Mouse (Mus musculus): ENCODE data around the gene 4921501E09Rik. TPM values are rescaled to one million over a fixed set of nuclear protein-coding genes. Genes with fewer than 3 reads are reported as not detected.

Gene 4921501E09Rik
- polyA plus RNA-seq (2014; fragmentation: Illumina TruSeq; extraction: RNeasy Lipid Tissue Mini Kit (QIAGEN cat#74804); ENCODE audit: low read depth, low replicate concordance) = not detected

DNA sequence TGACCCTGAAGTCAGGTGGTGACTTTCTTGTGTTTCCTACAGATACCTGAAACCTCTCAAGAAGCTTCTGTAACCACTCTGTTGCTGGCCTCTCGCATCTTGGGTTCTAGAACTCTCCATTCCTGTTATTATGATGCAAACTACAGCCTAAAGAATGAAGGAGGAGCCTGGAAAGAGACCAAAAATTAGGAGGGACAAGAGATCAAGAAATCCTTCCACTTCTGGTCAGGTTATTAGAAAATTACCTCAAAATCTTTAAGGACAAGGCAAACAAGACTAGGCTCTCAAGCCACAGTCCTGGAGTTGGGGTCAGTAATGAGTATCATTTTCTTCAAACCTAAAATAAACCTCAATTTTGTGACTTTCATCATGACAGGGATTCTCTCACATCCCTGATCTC, at the start of gene 4921501E09Rik:
TSS of gene 4921501E09Rik (minus strand) at position 101 of the 400 bp plus-strand sequence.

GRCm38 (mm10) chr17:33089220-33089949, 21.5 kb upstream of the 4921501E09Rik start, which contains the start of gene Zfp563:
TSS of gene Zfp563 (plus strand) at chr17:33089310.

GRCm38 (mm10) chr17:33032900-33033891, 34.7 kb downstream of the 4921501E09Rik start, which contains the start of gene Zfp763:
TSS of gene Zfp763 (minus strand) at chr17:33033402.

Other genes starting within 250 kb of the 4921501E09Rik start
- 20.1 TPM for gene Zfp799, start 237.8 kb downstream of the 4921501E09Rik start, polyA plus RNA-seq (2014; fragmentation: Illumina TruSeq; extraction: RNeasy Lipid Tissue Mini Kit (QIAGEN cat#74804); ENCODE audit: low read depth, low replicate concordance)
- 12.6 TPM for gene Zfp870, start 176.4 kb downstream of the 4921501E09Rik start, polyA plus RNA-seq (2014; fragmentation: Illumina TruSeq; extraction: RNeasy Lipid Tissue Mini Kit (QIAGEN cat#74804); ENCODE audit: low read depth, low replicate concordance)
- 4.2 TPM for gene Cyp4f14, start 150.7 kb downstream of the 4921501E09Rik start, polyA plus RNA-seq (2014; fragmentation: Illumina TruSeq; extraction: RNeasy Lipid Tissue Mini Kit (QIAGEN cat#74804); ENCODE audit: low read depth, low replicate concordance)
- gene Cyp4f13, start 120.7 kb downstream of the 4921501E09Rik start, polyA plus RNA-seq (2014; fragmentation: Illumina TruSeq; extraction: RNeasy Lipid Tissue Mini Kit (QIAGEN cat#74804); ENCODE audit: low read depth, low replicate concordance) = 14.3 TPM
- gene Zfp472, start 102.2 kb downstream of the 4921501E09Rik start, polyA plus RNA-seq (2014; fragmentation: Illumina TruSeq; extraction: RNeasy Lipid Tissue Mini Kit (QIAGEN cat#74804); ENCODE audit: low read depth, low replicate concordance) = 15.9 TPM
- gene Zfp952, start 74.9 kb downstream of the 4921501E09Rik start, polyA plus RNA-seq (2014; fragmentation: Illumina TruSeq; extraction: RNeasy Lipid Tissue Mini Kit (QIAGEN cat#74804); ENCODE audit: low read depth, low replicate concordance) = 32.1 TPM
- 23.7 TPM for gene Zfp763, start 34.7 kb downstream of the 4921501E09Rik start, polyA plus RNA-seq (2014; fragmentation: Illumina TruSeq; extraction: RNeasy Lipid Tissue Mini Kit (QIAGEN cat#74804); ENCODE audit: low read depth, low replicate concordance)
- 25.1 TPM for gene Zfp563, start 21.3 kb upstream of the 4921501E09Rik start, polyA plus RNA-seq (2014; fragmentation: Illumina TruSeq; extraction: RNeasy Lipid Tissue Mini Kit (QIAGEN cat#74804); ENCODE audit: low read depth, low replicate concordance)
- gene Morc2b, start 71.6 kb upstream of the 4921501E09Rik start, polyA plus RNA-seq (2014; fragmentation: Illumina TruSeq; extraction: RNeasy Lipid Tissue Mini Kit (QIAGEN cat#74804); ENCODE audit: low read depth, low replicate concordance) = not detected
- not detected for gene Olfr55, start 100.4 kb upstream of the 4921501E09Rik start, polyA plus RNA-seq (2014; fragmentation: Illumina TruSeq; extraction: RNeasy Lipid Tissue Mini Kit (QIAGEN cat#74804); ENCODE audit: low read depth, low replicate concordance)
- gene Olfr239, start 123.2 kb upstream of the 4921501E09Rik start, polyA plus RNA-seq (2014; fragmentation: Illumina TruSeq; extraction: RNeasy Lipid Tissue Mini Kit (QIAGEN cat#74804); ENCODE audit: low read depth, low replicate concordance) = not detected
- gene Olfr1564, start 153.6 kb upstream of the 4921501E09Rik start, polyA plus RNA-seq (2014; fragmentation: Illumina TruSeq; extraction: RNeasy Lipid Tissue Mini Kit (QIAGEN cat#74804); ENCODE audit: low read depth, low replicate concordance) = not detected
- 45.0 TPM for gene Zfp955a, start 187.1 kb upstream of the 4921501E09Rik start, polyA plus RNA-seq (2014; fragmentation: Illumina TruSeq; extraction: RNeasy Lipid Tissue Mini Kit (QIAGEN cat#74804); ENCODE audit: low read depth, low replicate concordance)
- gene Olfr63, start 196.6 kb upstream of the 4921501E09Rik start, polyA plus RNA-seq (2014; fragmentation: Illumina TruSeq; extraction: RNeasy Lipid Tissue Mini Kit (QIAGEN cat#74804); ENCODE audit: low read depth, low replicate concordance) = not detected
- gene Zfp955b, start 221.5 kb upstream of the 4921501E09Rik start, polyA plus RNA-seq (2014; fragmentation: Illumina TruSeq; extraction: RNeasy Lipid Tissue Mini Kit (QIAGEN cat#74804); ENCODE audit: low read depth, low replicate concordance) = 28.1 TPM